In the genomic region with DNA sequence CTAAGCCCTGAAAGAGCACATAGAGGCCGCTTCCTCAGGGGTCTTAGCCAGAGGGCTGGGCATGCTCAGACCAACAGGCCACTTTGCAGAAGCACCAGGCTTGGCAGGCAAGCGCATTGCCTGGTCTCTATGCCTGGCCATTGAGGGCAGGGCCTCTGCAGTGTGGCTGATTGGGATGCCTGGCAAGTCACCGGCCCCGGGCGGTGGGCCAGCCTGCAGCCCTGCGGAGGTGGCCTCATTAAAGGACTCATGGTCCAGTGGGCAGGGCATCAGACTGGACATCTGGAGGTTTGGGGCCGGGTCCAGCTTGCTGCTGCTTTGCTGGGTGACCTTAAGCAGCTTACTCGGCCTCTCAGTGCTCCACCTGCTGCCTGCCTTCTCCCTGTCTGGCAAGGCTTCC, we compare ENCODE assay signal across 9 mouse cellular contexts.
A peak's percentile ranks its signal among the peaks of the same experiment; 100 is the strongest.
DNase-seq lines count a peak whose midpoint lies in the region; ATAC-seq lines count a peak whose summit lies in the region.
"Had no signal": no experiment of that assay in that cellular context is flagged by ENCODE, and none has a peak within 500 bp of the region (broad histone marks: within the 10 kb centered on the region; RNA-seq: fewer than 3 reads in every experiment).

No protein-coding gene starts in this region.

- H3K4me1 ChIP-seq in lung, embryonic 15.5 days = 0 out of 2 replicates have a peak, but pooled peaks cover 5% of the 10 kb centered on the region
- H3K4me1 ChIP-seq: liver, embryonic 13.5 days had no signal

- H3K27ac ChIP-seq in lung, embryonic 15.5 days = no peak overlapping the region
- H3K27ac ChIP-seq: liver, embryonic 13.5 days had no signal

- H3K36me3 ChIP-seq in lung, embryonic 15.5 days = no peaks in the 10 kb centered on the region
- H3K36me3 ChIP-seq: liver, embryonic 13.5 days had no signal

- ATAC-seq in lung, embryonic 15.5 days (ENCODE audit: borderline replicate concordance, extremely low read depth, low FRiP score, low TSS enrichment) = 0 out of 2 replicates have a peak, but pooled peaks have one; percentile 33
- ATAC-seq in granulocyte monocyte progenitor cell, adult 5-6 weeks (replicated peaks; ENCODE audit: poor library complexity, severe bottlenecking) = no peak

- H3K9ac ChIP-seq in lung, embryonic 15.5 days = no peak overlapping the region
- H3K9ac ChIP-seq: liver, embryonic 13.5 days had no signal

- no peak overlapping the region for H3K4me2 ChIP-seq in lung, embryonic 15.5 days
- H3K4me2 ChIP-seq: liver, embryonic 13.5 days had no signal

- WGBS in lung, embryonic 15.5 days = 76% methylated on average over 8 of the region's 8 CpGs

- no peak for DNase-seq in lung, postnatal 14 days
- peak; percentile 88 for DNase-seq in cerebellum, adult 9-10 months
- DNase-seq in heart, adult 8-10 months (ENCODE audit: low spot score) = peak; percentile 21
- peak; percentile 54 for DNase-seq in left cerebral cortex, adult 11 months (ENCODE audit: low spot score)
- DNase-seq in right cerebral cortex, postnatal 14 days = peak; percentile 61
- DNase-seq in spleen, postnatal 14 days (ENCODE audit: low spot score in 2 of 2) = no peak
- DNase-seq: liver, embryonic 13.5 days had no signal

- H3K27me3 ChIP-seq in lung, embryonic 15.5 days = no peaks in the 10 kb centered on the region
- H3K27me3 ChIP-seq: liver, embryonic 13.5 days had no signal

- H3K4me3 ChIP-seq in lung, embryonic 15.5 days = no peak overlapping the region
- H3K4me3 ChIP-seq: liver, embryonic 13.5 days had no signal

- no peaks in the 10 kb centered on the region for H3K9me3 ChIP-seq in lung, embryonic 15.5 days
- H3K9me3 ChIP-seq: liver, embryonic 13.5 days had no signal

Comparison
In these comparisons a context has a peak if more than half of its experiments do, and no peak if none do; other contexts are left out.
1. DNase-seq: peak in cerebellum, adult 9-10 months (single experiment), heart, adult 8-10 months (single experiment), left cerebral cortex, adult 11 months (single experiment) and right cerebral cortex, postnatal 14 days (single experiment); none in lung, postnatal 14 days (single experiment) and spleen, postnatal 14 days (0 of 2).